Mouse (Mus musculus): Measurements from ENCODE around the gene Clcf1. TPM values are rescaled to one million over a fixed set of nuclear protein-coding genes. Genes with fewer than 3 reads are reported as not detected.

Clcf1 gene
- polyA plus RNA-seq, 2 experiments = 8.7 to 42.8 TPM

DNA sequence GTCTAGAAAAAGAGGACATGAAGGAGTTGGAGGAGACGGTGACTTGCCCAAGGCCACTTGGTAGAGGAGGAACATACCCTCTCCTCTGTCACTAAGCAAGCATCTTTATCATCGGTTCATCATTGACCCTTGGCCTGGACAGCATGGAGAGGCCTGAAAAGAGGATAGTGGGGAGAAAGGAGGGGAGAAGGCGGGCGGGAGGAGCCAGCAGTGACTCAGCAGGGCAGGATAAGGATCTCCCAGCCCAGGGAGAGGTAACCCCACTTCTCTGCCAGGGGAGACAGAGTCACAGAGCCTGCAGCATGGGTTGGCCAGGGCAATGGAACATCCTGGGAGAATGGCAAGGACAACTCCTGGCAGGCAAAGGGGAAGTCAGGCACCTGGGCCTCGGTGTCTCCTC, 5.5 kb upstream of the Clcf1 start:
- DNase-seq (ENCODE audit: low spot score) (no peak), ATAC-seq (ENCODE audit: low FRiP score, low read depth) (no peak)
- no peak overlapping the region for H3K4me2 ChIP-seq (replicated peaks; ENCODE audit: low read depth, low read length, severe bottlenecking)
- H3K27ac ChIP-seq (replicated peaks; ENCODE audit: low read depth, low read length) = no peak overlapping the region
- H3K4me1 ChIP-seq (ENCODE audit: control insufficient read depth, insufficient read depth, low read length) = peaks cover 19% of the 10 kb centered on the region
- no peak overlapping the region for H3K4me3 ChIP-seq (replicated peaks; ENCODE audit: low read length)
- no peaks in the 10 kb centered on the region for H3K27me3 ChIP-seq (ENCODE audit: control insufficient read depth, insufficient read depth, low read length)
- no peak overlapping the region for H3K9ac ChIP-seq (ENCODE audit: low read depth, low read length, severe bottlenecking)
- no peak for TF ChIP-seq POLR2A (IDR thresholded peaks at IDR 0.05; ENCODE audit: borderline replicate concordance, extremely low read depth, insufficient read depth, insufficient read length)
- no peaks in the 10 kb centered on the region for H3K36me3 ChIP-seq (ENCODE audit: control insufficient read depth, insufficient read depth, low read length)
- 70% methylated on average over 5 of the region's 5 CpGs for WGBS
- no peaks in the 10 kb centered on the region for H3K9me3 ChIP-seq (ENCODE audit: control insufficient read depth, low read length)

DNA sequence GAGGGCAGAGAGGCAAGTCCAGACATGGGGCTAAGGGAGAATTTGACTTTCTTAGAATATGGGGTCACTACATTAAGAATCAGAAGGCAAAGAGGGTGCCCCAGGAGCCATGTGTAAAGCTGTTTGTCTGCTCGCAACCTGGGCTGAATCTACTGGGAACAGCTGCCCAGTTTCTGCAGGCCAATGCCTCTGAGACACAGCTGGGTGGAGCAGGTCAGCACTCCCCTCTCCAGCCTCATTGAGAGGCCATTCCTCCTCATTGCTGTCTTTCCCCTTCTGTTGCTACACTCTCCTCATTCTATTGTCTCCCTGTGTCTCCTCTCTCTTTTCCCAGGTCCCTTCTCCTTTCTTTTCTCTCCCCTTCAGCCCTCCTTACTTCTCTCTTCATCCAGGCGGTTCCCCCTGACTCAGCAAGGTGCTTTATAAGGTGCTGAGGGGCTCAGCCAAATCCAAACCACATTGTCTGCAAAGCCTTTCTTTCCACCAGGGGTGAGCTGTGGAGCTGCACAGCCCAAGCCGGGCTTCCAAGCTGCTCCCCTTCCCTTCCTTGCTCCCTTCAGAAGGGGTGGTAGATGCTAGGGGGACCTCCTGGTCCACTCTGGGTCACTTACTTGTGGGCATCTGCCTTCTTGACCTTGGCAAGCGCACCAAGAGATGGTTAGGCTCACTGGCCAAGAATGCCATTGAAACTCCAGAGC, 2.0 kb upstream of the Clcf1 start:
- DNase-seq (ENCODE audit: low spot score) (no peak), ATAC-seq (ENCODE audit: low FRiP score, low read depth) (no peak)
- Histone ChIP-seq H3K4me3 (replicated peaks; ENCODE audit: low read length) (no peak overlapping the region), H3K27me3 (ENCODE audit: control insufficient read depth, insufficient read depth, low read length) (no peaks in the 10 kb centered on the region), H3K4me2 (replicated peaks; ENCODE audit: low read depth, low read length, severe bottlenecking) (peak overlapping the region; percentile 10; the same call in 1 of the 2 replicates), H3K9me3 (ENCODE audit: control insufficient read depth, low read length) (no peaks in the 10 kb centered on the region), H3K4me1 (ENCODE audit: control insufficient read depth, insufficient read depth, low read length) (peaks cover 35% of the 10 kb centered on the region), H3K27ac (replicated peaks; ENCODE audit: low read depth, low read length) (peak overlapping the region; percentile 67; the same call in 1 of the 2 replicates), H3K9ac (ENCODE audit: low read depth, low read length, severe bottlenecking) (no peak overlapping the region), H3K36me3 (ENCODE audit: control insufficient read depth, insufficient read depth, low read length) (no peaks in the 10 kb centered on the region)
- 23% methylated on average over 4 of the region's 4 CpGs for WGBS
- TF ChIP-seq POLR2A (IDR thresholded peaks at IDR 0.05; ENCODE audit: borderline replicate concordance, extremely low read depth, insufficient read depth, insufficient read length) = no peak

- Histone ChIP-seq H3K27ac (replicated peaks; ENCODE audit: low read depth, low read length) (peak overlapping the region; percentile 96), H3K36me3 (ENCODE audit: control insufficient read depth, insufficient read depth, low read length) (no peaks in the 10 kb centered on the region), H3K4me3 (replicated peaks; ENCODE audit: low read length) (peak overlapping the region; percentile 91), H3K4me1 (ENCODE audit: control insufficient read depth, insufficient read depth, low read length) (peaks cover 48% of the 10 kb centered on the region), H3K27me3 (ENCODE audit: control insufficient read depth, insufficient read depth, low read length) (no peaks in the 10 kb centered on the region), H3K4me2 (replicated peaks; ENCODE audit: low read depth, low read length, severe bottlenecking) (peak overlapping the region; percentile 94), H3K9ac (ENCODE audit: low read depth, low read length, severe bottlenecking) (peak overlapping the region; percentile 96), H3K9me3 (ENCODE audit: control insufficient read depth, low read length) (no peaks in the 10 kb centered on the region)
- TF ChIP-seq POLR2A (IDR thresholded peaks at IDR 0.05; ENCODE audit: borderline replicate concordance, extremely low read depth, insufficient read depth, insufficient read length) = no peak
- WGBS = 13% methylated on average over 9 of the region's 9 CpGs
- no peak for ATAC-seq (ENCODE audit: low FRiP score, low read depth)
- DNase-seq (ENCODE audit: low spot score) = no peak
Observed at GRCm38 (mm10) chr19:4213524-4213974, 489 bp upstream of the Clcf1 start.

DNA sequence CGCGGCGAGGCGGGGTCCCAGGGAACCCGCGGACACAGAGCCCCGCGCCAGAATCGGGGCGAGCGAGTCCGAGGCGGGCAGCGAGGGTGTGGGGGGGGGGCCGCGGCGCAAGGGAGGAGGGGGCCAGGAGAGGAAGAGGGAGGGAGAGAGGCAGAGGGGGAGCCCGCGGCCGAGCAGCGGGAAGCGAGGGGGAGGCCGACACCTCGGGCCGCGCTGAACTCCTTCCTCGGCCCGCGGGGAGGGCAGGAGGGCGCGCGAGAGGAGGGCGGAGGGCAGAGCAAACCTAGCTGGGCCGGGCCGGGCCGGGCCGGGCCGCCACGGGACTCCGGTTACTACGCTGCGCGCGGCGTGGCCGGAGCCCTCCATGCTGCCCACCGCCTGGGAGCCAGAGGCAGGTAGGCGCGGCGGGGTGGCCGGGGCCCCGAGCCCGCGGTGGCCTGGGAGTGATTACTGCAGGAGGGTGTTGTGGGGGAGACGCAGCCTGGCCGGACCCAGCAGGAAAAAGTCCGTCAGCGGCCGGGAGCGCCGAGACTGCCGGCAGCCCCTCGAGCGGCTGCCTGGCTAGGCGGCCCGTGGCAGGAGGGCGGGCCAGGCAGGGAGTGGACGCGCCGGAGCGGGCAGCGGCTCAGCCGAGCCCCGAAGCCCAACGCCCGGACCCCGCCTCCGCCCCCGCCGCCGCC, 873 bp downstream of the Clcf1 start:
- no peak for TF ChIP-seq POLR2A (IDR thresholded peaks at IDR 0.05; ENCODE audit: borderline replicate concordance, extremely low read depth, insufficient read depth, insufficient read length)
- H3K27ac ChIP-seq (replicated peaks; ENCODE audit: low read depth, low read length) = peak overlapping the region; percentile 96
- WGBS = under 1% methylated on average over 26 of the region's 81 CpGs
- no peaks in the 10 kb centered on the region for H3K9me3 ChIP-seq (ENCODE audit: control insufficient read depth, low read length)
- peak overlapping the region; percentile 96 for H3K9ac ChIP-seq (ENCODE audit: low read depth, low read length, severe bottlenecking)
- H3K36me3 ChIP-seq (ENCODE audit: control insufficient read depth, insufficient read depth, low read length) = no peaks in the 10 kb centered on the region
- peak overlapping the region; percentile 91 for H3K4me3 ChIP-seq (replicated peaks; ENCODE audit: low read length)
- peak; percentile 57 for ATAC-seq (ENCODE audit: low FRiP score, low read depth)
- H3K4me2 ChIP-seq (replicated peaks; ENCODE audit: low read depth, low read length, severe bottlenecking) = peak overlapping the region; percentile 94
- DNase-seq (ENCODE audit: low spot score) = no peak
- H3K4me1 ChIP-seq (ENCODE audit: control insufficient read depth, insufficient read depth, low read length) = peaks cover 51% of the 10 kb centered on the region
- no peaks in the 10 kb centered on the region for H3K27me3 ChIP-seq (ENCODE audit: control insufficient read depth, insufficient read depth, low read length)

DNA sequence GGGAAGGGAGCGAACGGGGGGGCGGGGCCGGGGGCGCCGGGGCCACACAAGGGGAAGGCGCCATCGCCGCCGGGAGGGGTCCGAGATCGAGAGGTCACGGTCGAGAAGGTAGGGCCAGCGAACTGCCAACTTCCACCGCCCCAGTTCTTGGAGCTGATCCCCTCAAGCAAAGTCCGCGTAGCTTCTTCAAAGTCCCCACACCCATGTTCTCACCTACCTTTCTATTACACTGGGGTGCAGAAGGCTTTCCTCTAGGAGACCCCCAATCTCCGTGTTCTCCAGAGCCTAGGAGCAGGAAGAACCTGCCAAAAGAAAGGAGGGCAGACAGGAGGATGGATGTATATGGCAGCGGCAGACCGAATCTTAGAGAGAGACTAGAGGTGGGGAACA, 1.4 kb downstream of the Clcf1 start:
- H3K27ac ChIP-seq (replicated peaks; ENCODE audit: low read depth, low read length) = peak overlapping the region; percentile 96
- no peak for TF ChIP-seq POLR2A (IDR thresholded peaks at IDR 0.05; ENCODE audit: borderline replicate concordance, extremely low read depth, insufficient read depth, insufficient read length)
- peaks cover 57% of the 10 kb centered on the region for H3K4me1 ChIP-seq (ENCODE audit: control insufficient read depth, insufficient read depth, low read length)
- H3K27me3 ChIP-seq (ENCODE audit: control insufficient read depth, insufficient read depth, low read length) = no peaks in the 10 kb centered on the region
- H3K9ac ChIP-seq (ENCODE audit: low read depth, low read length, severe bottlenecking) = peak overlapping the region; percentile 96
- WGBS = 1% methylated on average over 15 of the region's 21 CpGs
- peak overlapping the region; percentile 94 for H3K4me2 ChIP-seq (replicated peaks; ENCODE audit: low read depth, low read length, severe bottlenecking)
- no peaks in the 10 kb centered on the region for H3K36me3 ChIP-seq (ENCODE audit: control insufficient read depth, insufficient read depth, low read length)
- peak overlapping the region; percentile 91 for H3K4me3 ChIP-seq (replicated peaks; ENCODE audit: low read length)
- H3K9me3 ChIP-seq (ENCODE audit: control insufficient read depth, low read length) = no peaks in the 10 kb centered on the region
- no peak for ATAC-seq (ENCODE audit: low FRiP score, low read depth)
- no peak for DNase-seq (ENCODE audit: low spot score)

Measured in limb, embryonic 14.5 days (tissue).